Mouse (Mus musculus): Measurements from ENCODE around the gene Bdh1. TPM values are rescaled to one million over a fixed set of nuclear protein-coding genes. Genes with fewer than 3 reads are reported as not detected.

The Bdh1 gene
- polyA plus RNA-seq, 1 experiment from 2014 or later, result 115 TPM

- H3K27ac ChIP-seq (replicated peaks), result peak overlapping the region; percentile 89
- no peak overlapping the region for H3K9ac ChIP-seq (ENCODE audit: low read length)
- 86% methylated on average over 4 of the region's 4 CpGs for WGBS
- H3K9me3 ChIP-seq (ENCODE audit: control insufficient read depth, low read length), result no peaks in the 10 kb centered on the region
- H3K27me3 ChIP-seq (ENCODE audit: control insufficient read depth, insufficient read depth, low read length), result no peaks in the 10 kb centered on the region
- TF ChIP-seq EP300 (optimal IDR thresholded peaks at IDR 0.05) (no peak), CTCF (IDR thresholded peaks at IDR 0.05; ENCODE audit: low read depth) (no peak)
- H3K36me3 ChIP-seq (ENCODE audit: control insufficient read depth, insufficient read depth, low read length), result no peaks in the 10 kb centered on the region
- no peaks in the 10 kb centered on the region; the same call in 1 of the 2 replicates for H3K4me1 ChIP-seq (replicated peaks; ENCODE audit: control insufficient read depth, insufficient read depth)
- H3K4me2 ChIP-seq (replicated peaks; ENCODE audit: low read depth), result no peak overlapping the region
- DNase-seq (ENCODE audit: low spot score) (no peak), ATAC-seq (ENCODE audit: low FRiP score, low TSS enrichment) (no peak)
- no peak overlapping the region for H3K4me3 ChIP-seq (ENCODE audit: low read depth, low read length)
These were observed 31.9 kb downstream of the Bdh1 start for GRCm38 (mm10) chr16:31454013-31454412.

DNA sequence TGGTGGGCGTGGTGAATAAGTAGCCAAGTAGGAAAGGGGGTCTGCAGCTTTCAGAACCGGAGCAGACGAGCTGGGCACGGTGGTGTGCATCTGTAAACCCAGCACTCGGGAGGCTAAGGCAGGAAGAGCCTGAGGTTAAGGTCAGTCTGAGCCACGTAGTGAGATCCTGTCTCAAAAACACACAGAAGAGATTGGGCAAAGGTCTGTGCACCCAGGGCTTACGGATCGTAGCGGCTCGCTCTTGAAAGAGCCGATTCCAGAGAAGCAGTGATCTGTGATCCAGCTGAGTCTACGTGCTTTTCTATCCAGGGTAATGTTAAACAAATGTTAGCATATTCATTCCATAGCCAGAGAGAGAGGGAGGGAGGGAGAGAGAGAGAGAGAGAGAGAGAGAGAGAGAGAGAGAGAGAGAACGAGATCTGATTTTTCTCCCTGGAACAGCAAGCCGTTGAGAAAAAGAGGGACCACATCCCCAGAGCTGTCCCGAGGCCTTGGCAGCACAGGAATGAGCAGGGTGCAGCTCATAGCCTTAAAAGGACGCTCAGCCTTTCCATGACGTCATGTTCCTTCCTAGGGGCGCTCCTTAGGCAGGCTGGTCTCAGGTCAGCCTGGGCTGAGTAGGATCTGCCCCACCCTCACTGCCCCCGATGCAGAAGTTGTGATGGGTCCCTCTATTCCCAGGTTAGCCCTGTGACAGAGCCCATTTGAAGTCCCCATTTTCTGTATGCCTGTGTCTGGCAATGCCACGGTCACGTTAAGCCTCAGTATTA is 33.4 kb downstream of the Bdh1 start:
- peak overlapping the region; percentile 48 for H3K9ac ChIP-seq (ENCODE audit: low read length)
- DNase-seq (ENCODE audit: low spot score), result peak; percentile 41

DNA sequence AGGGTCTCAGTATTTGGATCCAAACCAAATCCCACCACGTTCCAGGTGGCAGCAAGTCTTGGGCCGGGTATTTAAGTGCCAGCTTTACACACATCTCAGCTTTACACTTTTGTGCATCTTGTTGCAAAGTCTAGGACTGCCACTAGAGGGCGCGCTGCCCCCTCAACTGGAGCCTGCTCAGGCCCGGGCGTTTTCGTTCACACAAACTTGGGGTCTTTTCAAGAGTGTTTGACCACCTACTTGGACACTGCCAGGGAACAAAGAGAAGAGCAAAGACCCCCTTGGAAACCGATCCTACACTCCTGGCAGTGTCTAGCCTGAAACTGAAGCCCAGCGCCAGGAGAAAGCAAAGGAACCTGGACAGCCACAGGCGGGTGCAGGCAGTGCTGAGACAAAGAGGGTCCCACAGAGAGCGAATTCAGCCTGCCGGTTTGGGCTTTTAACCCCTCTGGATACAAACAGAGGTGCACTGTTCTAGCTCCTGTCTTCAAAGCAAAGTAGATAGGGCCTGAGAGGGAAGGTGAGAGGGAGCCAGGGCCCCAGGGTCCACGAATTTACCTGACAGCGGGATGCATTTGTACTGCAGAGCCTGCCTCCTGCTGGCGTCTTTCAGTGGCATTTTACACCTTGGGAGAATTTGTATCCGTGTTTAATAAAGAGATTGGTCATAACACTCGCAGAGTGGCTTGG is 36.3 kb downstream of the Bdh1 start:
- ATAC-seq (ENCODE audit: low FRiP score, low TSS enrichment), result no peak
- Histone ChIP-seq H3K27ac (replicated peaks) (no peak overlapping the region), H3K9ac (ENCODE audit: low read length) (peak overlapping the region; percentile 28; the same call in 1 of the 2 replicates), H3K9me3 (ENCODE audit: control insufficient read depth, low read length) (no peaks in the 10 kb centered on the region), H3K36me3 (ENCODE audit: control insufficient read depth, insufficient read depth, low read length) (no peaks in the 10 kb centered on the region), H3K27me3 (ENCODE audit: control insufficient read depth, insufficient read depth, low read length) (no peaks in the 10 kb centered on the region), H3K4me2 (replicated peaks; ENCODE audit: low read depth) (peak overlapping the region; percentile 47), H3K4me3 (ENCODE audit: low read depth, low read length) (peak overlapping the region; percentile 34), H3K4me1 (replicated peaks; ENCODE audit: control insufficient read depth, insufficient read depth) (peaks cover 3% of the 10 kb centered on the region; the same call in 1 of the 2 replicates)
- TF ChIP-seq CTCF (IDR thresholded peaks at IDR 0.05; ENCODE audit: low read depth), result peak; percentile 92
- no peak for TF ChIP-seq EP300 (optimal IDR thresholded peaks at IDR 0.05)
- WGBS, result 6% methylated on average over 17 of the region's 17 CpGs
- DNase-seq (ENCODE audit: low spot score), result peak; percentile 81

More for the DNA sequence above, 33.4 kb downstream of the Bdh1 start:
- WGBS, result 40% methylated on average over 19 of the region's 21 CpGs
- Histone ChIP-seq H3K4me2 (replicated peaks; ENCODE audit: low read depth) (peak overlapping the region; percentile 20; the same call in 1 of the 2 replicates), H3K4me3 (ENCODE audit: low read depth, low read length) (no peak overlapping the region), H3K27ac (replicated peaks) (peak overlapping the region; percentile 89), H3K4me1 (replicated peaks; ENCODE audit: control insufficient read depth, insufficient read depth) (peaks cover 3% of the 10 kb centered on the region; the same call in 1 of the 2 replicates), H3K27me3 (ENCODE audit: control insufficient read depth, insufficient read depth, low read length) (no peaks in the 10 kb centered on the region), H3K36me3 (ENCODE audit: control insufficient read depth, insufficient read depth, low read length) (no peaks in the 10 kb centered on the region), H3K9me3 (ENCODE audit: control insufficient read depth, low read length) (no peaks in the 10 kb centered on the region)
- TF ChIP-seq CTCF (IDR thresholded peaks at IDR 0.05; ENCODE audit: low read depth) (no peak), EP300 (optimal IDR thresholded peaks at IDR 0.05) (no peak)
- 0 out of 2 replicates have a peak, but pooled peaks have one; percentile 31 for ATAC-seq (ENCODE audit: low FRiP score, low TSS enrichment)

GRCm38 (mm10) chr16:31459968-31460461 is 37.9 kb downstream of the Bdh1 start:
- WGBS, result 27% methylated on average over 10 of the region's 10 CpGs
- Histone ChIP-seq H3K4me2 (replicated peaks; ENCODE audit: low read depth) (no peak overlapping the region), H3K27me3 (ENCODE audit: control insufficient read depth, insufficient read depth, low read length) (no peaks in the 10 kb centered on the region), H3K9ac (ENCODE audit: low read length) (no peak overlapping the region), H3K4me3 (ENCODE audit: low read depth, low read length) (no peak overlapping the region), H3K9me3 (ENCODE audit: control insufficient read depth, low read length) (no peaks in the 10 kb centered on the region), H3K36me3 (ENCODE audit: control insufficient read depth, insufficient read depth, low read length) (no peaks in the 10 kb centered on the region), H3K27ac (replicated peaks) (no peak overlapping the region), H3K4me1 (replicated peaks; ENCODE audit: control insufficient read depth, insufficient read depth) (0 out of 2 replicates have a peak, but pooled peaks cover 3% of the 10 kb centered on the region)
- TF ChIP-seq CTCF (IDR thresholded peaks at IDR 0.05; ENCODE audit: low read depth), result no peak
- peak; percentile 69 for TF ChIP-seq EP300 (optimal IDR thresholded peaks at IDR 0.05)
- peak; percentile 83 for DNase-seq (ENCODE audit: low spot score)
- ATAC-seq (ENCODE audit: low FRiP score, low TSS enrichment), result peak; percentile 88

DNA sequence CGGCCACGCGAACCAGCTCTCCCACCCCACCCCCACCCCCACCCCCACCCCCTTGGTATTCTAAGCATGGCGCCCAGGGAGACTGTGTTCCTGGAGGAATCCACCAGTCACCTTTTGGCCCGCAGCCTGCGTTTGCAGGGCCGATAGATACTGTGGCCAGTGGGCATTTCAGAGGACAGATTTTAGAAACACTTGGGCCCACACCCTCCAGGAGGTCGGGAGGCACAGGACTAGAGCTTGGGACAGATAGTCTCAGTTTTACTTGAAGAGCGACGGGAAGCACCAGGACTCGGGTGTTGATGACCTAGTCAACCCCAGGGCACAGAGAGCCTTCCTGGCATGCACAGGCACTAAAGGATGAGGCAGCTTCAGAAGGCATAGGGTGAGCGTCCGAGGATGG is 38.4 kb downstream of the Bdh1 start:
- 53% methylated on average over 13 of the region's 13 CpGs for WGBS
- ATAC-seq (ENCODE audit: low FRiP score, low TSS enrichment), result no peak
- no peak for DNase-seq (ENCODE audit: low spot score)
- H3K27me3 ChIP-seq (ENCODE audit: control insufficient read depth, insufficient read depth, low read length), result no peaks in the 10 kb centered on the region
- TF ChIP-seq EP300 (optimal IDR thresholded peaks at IDR 0.05) (no peak), CTCF (IDR thresholded peaks at IDR 0.05; ENCODE audit: low read depth) (no peak)
- H3K4me1 ChIP-seq (replicated peaks; ENCODE audit: control insufficient read depth, insufficient read depth), result 0 out of 2 replicates have a peak, but pooled peaks cover 3% of the 10 kb centered on the region
- H3K9me3 ChIP-seq (ENCODE audit: control insufficient read depth, low read length), result no peaks in the 10 kb centered on the region
- no peaks in the 10 kb centered on the region for H3K36me3 ChIP-seq (ENCODE audit: control insufficient read depth, insufficient read depth, low read length)
- H3K9ac ChIP-seq (ENCODE audit: low read length), result no peak overlapping the region
- no peak overlapping the region for H3K27ac ChIP-seq (replicated peaks)
- no peak overlapping the region for H3K4me3 ChIP-seq (ENCODE audit: low read depth, low read length)
- no peak overlapping the region for H3K4me2 ChIP-seq (replicated peaks; ENCODE audit: low read depth)
